Mouse (Mus musculus) heart, adult 2 months (tissue): ENCODE measurements around the gene Trpv2. TPM values are rescaled to one million over a fixed set of nuclear protein-coding genes. Genes with fewer than 3 reads are reported as not detected.

Experiments
- DNase-seq, 2 experiments: peaks; one replicate each; pipeline ENCODE4 v3.0.0; 2021
- H3K27ac ChIP-seq: fragments of 200-600 bp; 2 replicates; pipeline ENCODE4 v1.8.1; 2022
- H3K27me3 ChIP-seq: fragments of 200-500 bp; 2 replicates; pipeline ENCODE4 v1.6.1; 2012; ENCODE audit warnings: mild to moderate bottlenecking, low read length, inconsistent platforms, mixed read lengths; ENCODE audit not compliant: control insufficient read depth, insufficient read depth
- H3K36me3 ChIP-seq: fragments of 200-500 bp; 2 replicates; pipeline ENCODE4 v1.6.1; 2012; ENCODE audit warnings: low read length, inconsistent platforms; ENCODE audit not compliant: control insufficient read depth, insufficient read depth
- H3K4me1 ChIP-seq: fragments of 200-500 bp; 2 replicates; pipeline ENCODE4 v1.6.1; 2011; ENCODE audit warnings: low read length; ENCODE audit not compliant: control insufficient read depth, insufficient read depth
- H3K4me3 ChIP-seq: fragments of 200-600 bp; 2 replicates; pipeline ENCODE4 v1.8.1; 2022
- H3K79me2 ChIP-seq: fragments of 200-500 bp; replicated peaks from 2 replicates; pipeline ENCODE4 v1.6.1; 2012; ENCODE audit warnings: mild to moderate bottlenecking, inconsistent platforms, low read length, moderate library complexity, mixed read lengths; ENCODE audit not compliant: control insufficient read depth, insufficient read depth
- H3K9ac ChIP-seq: fragments of 200-500 bp; 2 replicates; pipeline ENCODE4 v1.6.1; 2012; ENCODE audit warnings: low read depth, mild to moderate bottlenecking, control low read depth, inconsistent platforms, low read length, mixed read lengths
- CTCF ChIP-seq: fragments of 200-600 bp; IDR thresholded peaks from 2 replicates; pipeline ENCODE4 v1.8.1; 2022; ENCODE audit warnings: antibody characterized with exemption, mild to moderate bottlenecking, moderate library complexity
- EP300 ChIP-seq: fragments of 200-500 bp; IDR thresholded peaks from 2 replicates; pipeline ENCODE4 v1.6.1; 2011; ENCODE audit warnings: low read depth, low read length, control low read depth; ENCODE audit not compliant: insufficient read depth
- POLR2A ChIP-seq: fragments of 200-500 bp; IDR thresholded peaks from 2 replicates; pipeline ENCODE4 v1.6.1; 2011; ENCODE audit warnings: mild to moderate bottlenecking, low read depth, low read length, control low read depth; ENCODE audit not compliant: insufficient read depth
- WGBS: fragments of 180-500 bp; shearing (Covaris S2); methylation state at CpG from one replicate; pipeline ENCODE4 v1.1.7; 2018; 5-methylcytosine and 5-hydroxymethylcytosine counted together
- intact Hi-C: fragments of 180-260 bp; cut with DNase I; formaldehyde crosslinking; loops from one replicate; pipeline ENCODE4 v1.15.1; 2025
- polyA plus RNA-seq: library from polyadenylated mRNA; depleted of rRNA; stranded (reverse); fragments of >200 nt; gene quantifications from 2 replicates; pipeline ENCODE4 v1.2.3, GENCODE M21; 2012
- total RNA-seq, 2 experiments: library from RNA; stranded (reverse); gene quantifications; 2 replicates each; pipeline ENCODE4 v1.2.3; 2021

The Trpv2 gene
- total and polyA plus RNA-seq, 3 experiments: 2.6 to 4.6 (median 3.5) TPM

- Histone ChIP-seq H3K27ac (peak overlapping the region; percentile 67), H3K4me3 (peak overlapping the region; percentile 54), H3K9ac (peak overlapping the region; percentile 52), H3K27me3 (no peaks in the 10 kb centered on the region), H3K36me3 (no peaks in the 10 kb centered on the region), H3K4me1 (no peaks in the 10 kb centered on the region), H3K79me2 (no peaks in the 10 kb centered on the region)
- DNase-seq: peak; percentile 86 to 92
- intact Hi-C loops: loop anchor here (1.0 to 5.0 kb wide), 2 partner anchors 38 to 179 kb away; partner anchors contain the start of gene Cenpv
- WGBS: 0% methylated on average over 9 of the region's 9 CpGs
- TF ChIP-seq EP300: peak; percentile 79; the same call in 1 of the 2 replicates
- peak; percentile 95 for TF ChIP-seq CTCF
- TF ChIP-seq POLR2A: no peak
Observed at GRCm38 (mm10) chr11:62575297-62575658, 992 bp downstream of the Trpv2 start.

- peak overlapping the region; percentile 54 for H3K4me3 ChIP-seq
- 5% methylated on average over 27 of the region's 27 CpGs for WGBS
- DNase-seq: peak; percentile 60 to 65
- TF ChIP-seq EP300 (no peak), POLR2A (no peak), CTCF (no peak; the same call in 1 of the 2 replicates)
- H3K9ac ChIP-seq: peak overlapping the region; percentile 52
- H3K36me3 ChIP-seq: no peaks in the 10 kb centered on the region
- H3K27me3 ChIP-seq: no peaks in the 10 kb centered on the region
- no peaks in the 10 kb centered on the region for H3K4me1 ChIP-seq
- intact Hi-C loops: loop anchor here (1.0 to 5.0 kb wide), 2 partner anchors 39 to 180 kb away; partner anchors contain the start of gene Cenpv
- H3K79me2 ChIP-seq: no peaks in the 10 kb centered on the region
- H3K27ac ChIP-seq: peak overlapping the region; percentile 67
Observed at GRCm38 (mm10) chr11:62575659-62576438, 1.6 kb downstream of the Trpv2 start.

- Histone ChIP-seq H3K9ac (peak overlapping the region; percentile 2; the same call in 1 of the 2 replicates), H3K4me3 (peak overlapping the region; percentile 54), H3K79me2 (no peaks in the 10 kb centered on the region), H3K27ac (peak overlapping the region; percentile 67), H3K36me3 (no peaks in the 10 kb centered on the region), H3K27me3 (no peaks in the 10 kb centered on the region), H3K4me1 (no peaks in the 10 kb centered on the region)
- intact Hi-C loops: loop anchor here (5.0 kb wide), 1 partner anchor 39 kb away; the partner anchor contains the start of gene Cenpv
- WGBS: 54% methylated on average over 16 of the region's 16 CpGs
- peak; percentile 62 to 73 for DNase-seq
- TF ChIP-seq POLR2A: no peak
- no peak for TF ChIP-seq CTCF
- no peak for TF ChIP-seq EP300
Observed at GRCm38 (mm10) chr11:62576530-62577152, 2.4 kb downstream of the Trpv2 start.

- H3K79me2 ChIP-seq: no peaks in the 10 kb centered on the region
- H3K4me1 ChIP-seq: no peaks in the 10 kb centered on the region; the same call in 1 of the 2 replicates
- H3K4me3 ChIP-seq: peak overlapping the region; percentile 36
- no peak for DNase-seq
- H3K9ac ChIP-seq: peak overlapping the region; percentile 58
- H3K27me3 ChIP-seq: no peaks in the 10 kb centered on the region
- H3K36me3 ChIP-seq: no peaks in the 10 kb centered on the region
- peak overlapping the region; percentile 56 for H3K27ac ChIP-seq
- TF ChIP-seq CTCF (no peak), EP300 (no peak), POLR2A (no peak)
- WGBS: 58% methylated on average over 6 of the region's 6 CpGs
- intact Hi-C loops: no loop called here
Observed at GRCm38 (mm10) chr11:62583031-62583430, 8.7 kb downstream of the Trpv2 start.

- 74% methylated on average over 9 of the region's 9 CpGs for WGBS
- TF ChIP-seq EP300 (no peak), CTCF (no peak), POLR2A (no peak)
- no peaks in the 10 kb centered on the region; the same call in 1 of the 2 replicates for H3K4me1 ChIP-seq
Observed at GRCm38 (mm10) chr11:62584671-62585206, 10.5 kb downstream of the Trpv2 start.

More at GRCm38 (mm10) chr11:62584671-62585206, 10.5 kb downstream of the Trpv2 start:
- H3K79me2 ChIP-seq: no peaks in the 10 kb centered on the region
- no peaks in the 10 kb centered on the region for H3K36me3 ChIP-seq
- H3K27me3 ChIP-seq: no peaks in the 10 kb centered on the region
- no peak overlapping the region for H3K9ac ChIP-seq
- no peak overlapping the region for H3K27ac ChIP-seq
- DNase-seq: no peak
- no peak overlapping the region for H3K4me3 ChIP-seq
- intact Hi-C loops: no loop called here
